Mouse (Mus musculus) right cerebral cortex, postnatal 25 days (tissue): ENCODE data around the gene Urad.

Source experiments
- DNase-seq: peaks from one replicate; pipeline ENCODE4 v3.0.0; 2022

Gene Urad

DNA sequence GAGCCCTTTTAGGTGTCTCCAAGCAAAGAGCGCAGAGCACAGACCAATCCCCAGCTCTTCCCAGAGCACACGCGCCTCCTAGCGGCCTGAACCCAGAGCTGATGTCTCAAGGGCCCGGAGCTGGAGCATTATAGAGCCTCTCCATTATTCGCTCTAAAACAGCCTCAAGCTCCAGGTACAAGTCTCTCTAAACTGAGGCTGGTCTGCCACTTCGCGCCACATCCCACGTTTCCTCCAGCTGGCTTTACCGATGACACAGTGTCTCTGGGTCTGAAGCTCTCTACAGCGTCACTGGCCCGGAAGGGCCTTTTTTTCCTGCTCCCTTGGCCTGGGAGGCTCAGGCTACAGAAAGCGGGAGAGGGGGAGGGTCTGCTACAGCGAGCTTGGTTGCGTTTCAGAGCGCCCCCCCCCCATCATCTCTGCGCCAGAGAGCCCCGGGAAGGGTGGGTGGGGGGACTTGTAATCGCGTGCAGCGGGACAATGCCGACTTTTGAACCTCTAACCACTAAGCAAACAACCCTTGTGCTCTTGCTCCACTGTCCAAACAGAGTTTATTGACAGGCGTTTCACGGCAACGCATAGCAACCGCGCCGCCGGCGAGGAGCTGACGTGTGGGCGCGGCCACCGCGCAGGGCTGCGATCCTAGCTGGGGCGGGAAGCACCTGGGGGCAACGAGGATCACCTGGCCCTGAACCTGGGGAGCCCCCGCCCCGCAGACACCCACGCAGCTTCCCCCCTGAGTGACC is 22.8 kb downstream of the Urad start:
- DNase-seq = no peak

DNA sequence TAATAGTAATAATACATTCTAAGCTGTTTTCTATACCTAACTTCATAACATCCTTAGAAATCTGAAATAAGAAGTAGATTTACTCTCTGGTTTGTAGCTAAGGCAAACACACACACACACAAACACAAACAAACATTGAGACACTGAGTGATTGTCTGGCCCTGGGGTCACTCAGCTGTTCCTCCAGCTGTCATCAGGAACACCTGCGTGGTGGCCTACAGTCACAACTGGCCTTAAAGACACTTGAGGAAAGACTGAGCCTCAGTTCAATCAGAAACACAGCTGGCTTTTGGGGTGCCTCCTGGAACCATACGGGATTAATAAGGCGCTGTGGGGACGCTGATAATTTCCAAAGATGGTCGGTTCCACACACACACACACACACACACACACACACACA is 25.0 kb downstream of the Urad start:
- no peak for DNase-seq

DNA sequence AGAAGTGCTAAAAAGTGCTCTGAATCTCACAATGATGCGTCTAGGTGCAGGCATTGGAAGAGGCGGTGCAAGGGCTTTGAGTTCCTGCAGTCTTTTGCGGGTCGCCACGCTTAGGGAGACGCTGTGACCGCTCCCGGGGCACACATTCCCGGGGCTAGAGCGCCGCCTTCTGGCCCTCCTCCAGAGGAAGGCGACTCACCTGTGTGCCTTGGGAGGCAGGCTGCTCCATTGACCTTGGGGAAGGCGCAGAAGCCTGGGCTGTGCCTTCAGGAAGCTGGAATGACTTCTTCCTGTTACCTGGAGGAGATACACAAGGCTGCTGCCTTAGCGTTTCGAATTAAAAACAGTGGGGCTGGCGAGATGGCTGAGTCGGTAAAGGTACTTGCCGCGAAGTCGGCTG is 28.1 kb downstream of the Urad start:
- no peak for DNase-seq

DNA sequence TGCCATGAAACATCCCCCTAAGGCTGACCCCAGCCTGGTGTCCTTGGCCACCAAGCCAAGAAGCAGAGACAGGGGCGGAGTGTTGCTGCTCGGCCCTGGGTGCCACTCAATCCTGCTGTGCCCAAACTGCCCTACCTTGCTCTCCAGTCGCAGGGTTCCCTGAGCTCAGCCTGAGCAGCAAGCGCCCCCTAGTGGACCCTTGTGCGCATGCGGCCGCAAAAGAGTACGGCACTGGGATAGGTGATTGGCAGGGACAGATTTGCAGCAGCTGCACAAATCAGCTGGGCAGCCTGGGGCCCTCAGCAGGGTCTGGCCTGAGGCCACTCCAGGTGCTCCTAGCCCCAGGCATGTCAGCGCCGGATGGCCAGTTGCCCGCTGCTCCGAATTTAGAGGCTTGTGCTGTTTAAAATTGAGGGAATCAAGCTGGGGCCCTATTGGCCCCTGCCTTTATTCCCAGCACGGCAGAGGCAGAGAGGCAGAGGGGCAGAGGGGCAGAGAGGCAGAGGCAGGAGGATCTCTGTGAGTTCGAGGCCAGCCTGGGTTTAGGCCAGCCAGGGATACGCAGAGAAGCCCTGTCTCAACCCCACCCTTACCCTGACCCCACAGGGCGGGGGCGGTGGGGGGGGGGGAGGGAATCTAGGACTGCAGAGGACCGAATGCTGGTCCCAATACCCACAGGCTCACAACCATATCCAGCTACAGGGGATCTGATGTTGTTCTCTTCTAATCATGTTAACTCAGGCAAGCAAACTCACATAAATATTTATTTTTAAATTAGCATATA is 28.9 kb downstream of the Urad start:
- DNase-seq = no peak

DNA sequence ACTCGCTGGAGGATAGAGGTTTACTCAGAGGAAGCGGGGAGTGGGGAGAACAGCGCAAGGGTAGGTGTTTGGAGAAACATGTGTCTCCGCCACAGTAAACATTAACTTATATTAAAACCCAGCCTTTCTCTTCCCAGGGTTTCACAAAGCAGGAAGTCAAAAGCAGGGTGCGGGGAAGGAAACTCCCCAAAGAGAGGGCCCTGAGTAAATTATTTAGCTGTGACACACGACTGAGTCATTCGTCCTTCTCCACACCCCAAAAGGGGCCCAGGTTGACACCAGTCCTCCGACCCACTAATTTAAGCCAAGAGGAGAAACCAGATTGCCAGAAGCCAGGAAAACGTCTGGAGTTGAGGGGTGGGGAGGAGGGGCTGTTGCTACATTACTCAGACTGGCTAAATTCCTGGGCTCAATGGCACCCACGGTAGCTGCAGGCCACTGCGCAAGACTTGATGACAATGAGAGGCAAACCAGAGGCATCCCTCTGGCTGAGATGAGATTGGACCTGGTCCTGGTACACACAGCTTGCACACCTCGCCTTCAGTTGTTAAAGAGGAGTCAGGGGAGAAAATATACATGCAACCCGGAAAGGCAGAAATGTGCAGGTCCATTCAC is 29.6 kb downstream of the Urad start:
- no peak for DNase-seq

DNA sequence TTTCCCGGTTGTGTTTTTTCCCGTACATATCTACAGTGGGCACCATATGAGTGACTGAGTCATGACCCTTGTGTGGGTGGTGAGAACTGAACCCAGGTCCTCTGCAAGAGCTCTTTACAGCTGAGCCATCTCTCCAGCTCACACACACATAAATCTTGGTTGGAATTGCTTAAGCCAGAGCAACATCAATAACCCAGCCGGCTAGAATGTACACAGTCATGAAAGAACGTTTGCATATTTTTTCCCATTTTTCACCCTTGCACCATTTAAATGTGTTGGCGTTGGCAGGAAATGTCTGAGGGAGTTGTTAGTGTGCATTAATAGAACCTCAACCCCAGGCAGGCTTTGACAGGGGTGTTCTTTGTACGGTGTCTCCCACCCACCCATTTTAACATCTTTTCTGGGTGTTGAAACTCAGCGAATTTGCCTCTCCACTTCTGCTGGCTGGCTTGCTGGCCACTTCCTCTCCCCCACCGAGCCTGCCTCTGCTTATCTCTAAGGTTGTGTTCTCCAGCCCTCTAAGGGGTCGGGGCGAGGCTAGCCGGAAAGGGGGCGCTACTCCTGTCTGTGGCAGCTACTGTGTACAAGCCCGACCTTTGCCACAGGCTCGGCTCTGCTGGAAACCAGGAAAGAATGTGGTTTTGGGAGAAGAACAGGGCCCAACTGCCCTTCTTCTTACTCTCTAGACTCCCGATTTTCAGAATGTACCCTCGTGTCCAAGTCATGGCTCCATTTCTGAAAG is 30.3 kb downstream of the Urad start:
- no peak for DNase-seq

DNA sequence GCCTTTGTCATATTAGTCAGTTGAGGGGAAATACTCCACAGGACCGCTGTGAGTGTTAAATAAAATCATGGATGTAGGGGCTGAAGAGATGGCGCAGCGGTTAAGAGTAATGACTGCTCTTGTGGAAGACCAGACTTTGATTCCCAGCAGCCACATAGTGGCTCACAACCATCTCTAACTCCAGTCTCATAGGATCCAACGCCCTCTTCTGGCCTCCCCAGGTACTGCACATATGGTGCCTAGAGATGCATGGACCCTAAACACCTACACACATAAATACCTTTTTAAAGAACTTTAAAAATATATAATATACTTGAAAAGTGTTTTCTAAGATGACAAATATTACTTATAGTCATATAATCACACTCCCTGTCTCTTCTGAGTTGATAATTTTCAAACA is 37.9 kb downstream of the Urad start:
- DNase-seq = no peak

DNA sequence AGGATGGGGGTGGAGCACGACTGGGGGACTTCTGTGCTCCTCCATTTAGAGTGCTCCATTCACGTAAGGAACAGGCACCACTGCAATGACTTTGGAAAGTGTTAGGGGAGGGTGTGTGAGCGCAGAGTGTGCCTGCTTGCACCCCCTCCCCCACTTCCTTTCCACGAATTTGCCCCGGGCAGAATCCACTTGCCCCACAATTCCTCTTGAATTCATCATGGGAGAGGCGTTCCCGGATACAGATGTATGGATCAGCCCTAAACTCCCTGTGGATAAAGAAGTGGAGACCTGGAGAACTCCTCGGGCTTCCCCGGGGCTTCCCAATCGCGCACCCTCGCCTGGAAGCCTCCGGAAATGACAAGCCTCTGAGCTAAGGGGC is 44.7 kb downstream of the Urad start:
- no peak for DNase-seq

DNA sequence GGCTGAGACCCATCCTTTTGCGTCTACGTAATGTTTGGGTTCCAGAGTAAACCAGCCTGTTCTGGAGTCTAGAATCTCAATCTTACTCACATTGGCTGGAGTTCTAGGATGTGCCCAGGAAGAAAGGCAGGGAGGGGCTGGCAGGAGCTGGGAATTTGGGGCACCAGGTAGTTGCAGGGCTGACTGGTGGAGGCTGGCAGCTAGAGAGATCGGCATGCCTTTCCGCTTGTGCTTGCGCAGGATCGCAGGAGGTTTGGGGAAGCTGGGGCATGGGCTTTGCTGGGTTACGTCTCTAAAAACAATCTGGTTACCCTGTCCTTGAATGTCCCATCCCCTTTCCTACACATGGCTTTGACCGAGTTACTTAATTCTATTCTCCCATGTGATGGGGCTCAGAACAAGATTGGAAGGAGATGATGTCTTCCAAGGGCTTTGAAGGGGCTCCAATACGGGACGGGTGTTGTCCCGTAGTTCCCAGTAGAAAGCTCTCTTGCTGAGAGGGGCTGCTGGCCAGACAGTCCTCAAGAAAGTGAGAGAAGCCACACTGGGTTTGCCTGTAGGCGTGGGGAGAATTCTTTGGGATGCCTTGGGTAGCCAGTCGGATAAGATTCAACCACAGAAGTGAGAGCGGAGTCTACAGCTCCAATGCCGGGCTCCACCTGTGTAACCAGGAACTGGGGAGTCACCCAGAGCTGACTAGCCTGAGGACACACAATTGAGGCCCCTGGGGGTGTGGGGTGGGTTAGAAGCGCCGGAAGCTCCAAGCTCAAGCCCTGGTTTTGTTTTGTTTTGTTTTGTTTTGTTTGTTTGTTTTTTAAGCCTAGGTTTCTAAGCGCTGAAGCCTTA is 45.3 kb downstream of the Urad start:
- DNase-seq = no peak

DNA sequence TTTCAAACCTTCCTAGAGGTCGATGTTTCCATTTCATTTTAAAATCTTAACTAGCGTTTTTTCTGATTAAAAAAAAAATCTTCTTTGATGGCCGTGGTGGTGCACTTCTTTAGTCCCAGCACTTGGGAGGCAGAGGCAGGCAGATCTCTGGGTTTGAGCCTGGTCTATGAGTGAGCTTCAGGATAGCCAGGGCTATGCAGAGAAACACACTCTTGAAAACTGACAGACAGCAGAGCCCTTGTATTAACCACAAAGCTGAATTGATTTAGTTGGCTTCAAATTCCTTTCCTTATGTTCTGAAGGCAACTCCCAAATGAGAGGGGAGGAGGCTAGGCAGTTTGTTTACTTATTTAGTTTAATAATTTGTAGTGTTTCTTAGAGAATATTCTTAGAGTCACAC is 46.5 kb downstream of the Urad start:
- DNase-seq = no peak

DNA sequence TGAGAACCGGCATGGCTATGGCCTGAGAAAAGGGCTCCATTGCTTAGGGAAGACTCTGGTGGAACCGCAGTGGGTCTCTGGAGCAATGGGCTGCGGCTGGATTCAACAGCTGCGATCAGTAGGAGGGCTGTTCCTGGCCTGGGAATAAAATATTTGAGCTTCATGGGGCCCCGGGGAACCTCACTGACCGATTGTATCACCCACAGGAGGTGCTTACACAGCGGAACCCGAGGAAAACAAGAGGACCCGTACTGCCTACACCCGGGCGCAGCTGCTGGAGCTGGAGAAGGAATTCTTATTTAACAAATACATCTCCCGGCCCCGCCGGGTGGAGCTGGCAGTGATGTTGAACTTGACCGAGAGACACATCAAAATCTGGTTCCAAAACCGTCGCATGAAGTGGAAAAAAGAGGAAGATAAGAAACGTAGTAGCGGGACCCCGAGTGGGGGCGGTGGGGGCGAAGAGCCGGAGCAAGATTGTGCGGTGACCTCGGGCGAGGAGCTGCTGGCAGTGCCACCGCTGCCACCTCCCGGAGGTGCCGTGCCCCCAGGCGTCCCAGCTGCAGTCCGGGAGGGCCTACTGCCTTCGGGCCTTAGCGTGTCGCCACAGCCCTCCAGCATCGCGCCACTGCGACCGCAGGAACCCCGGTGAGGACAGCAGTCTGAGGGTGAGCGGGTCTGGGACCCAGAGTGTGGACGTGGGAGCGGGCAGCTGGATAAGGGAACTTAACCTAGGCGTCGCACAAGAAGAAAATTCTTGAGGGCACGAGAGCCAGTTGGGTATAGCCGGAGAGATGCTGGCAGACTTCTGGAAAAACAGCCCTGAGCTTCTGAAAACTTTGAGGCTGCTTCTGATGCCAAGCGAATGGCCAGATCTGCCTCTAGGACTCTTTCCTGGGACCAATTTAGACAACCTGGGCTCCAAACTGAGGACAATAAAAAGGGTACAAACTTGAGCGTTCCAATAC is 47.8 kb downstream of the Urad start:
- DNase-seq = no peak

DNA sequence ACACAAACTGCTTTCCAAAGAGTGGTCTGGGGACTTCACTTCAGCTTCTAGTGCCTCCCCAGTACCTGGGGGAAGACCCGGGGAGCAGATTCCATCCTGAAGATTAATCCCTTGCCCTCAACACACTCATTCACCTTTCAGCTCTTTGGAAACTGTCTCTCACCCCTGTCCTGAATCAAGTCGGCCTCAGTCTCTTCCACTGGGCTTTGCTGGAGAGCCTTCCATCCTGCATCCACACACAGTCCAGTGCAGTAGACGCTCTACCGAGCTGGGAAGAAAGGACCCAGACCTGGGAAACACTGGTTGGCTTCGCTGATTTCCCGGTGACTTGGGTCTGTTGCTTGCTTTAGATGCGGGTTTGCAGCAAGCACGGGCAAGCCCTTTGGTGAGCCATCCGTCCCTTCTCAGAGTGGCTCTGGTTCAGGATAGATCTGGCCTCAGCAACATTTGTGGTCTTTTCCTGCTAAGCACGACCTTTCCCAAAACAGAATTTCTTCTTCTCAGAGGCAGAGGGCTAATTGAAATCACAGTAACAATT is 49.4 kb downstream of the Urad start:
- no peak for DNase-seq

DNA sequence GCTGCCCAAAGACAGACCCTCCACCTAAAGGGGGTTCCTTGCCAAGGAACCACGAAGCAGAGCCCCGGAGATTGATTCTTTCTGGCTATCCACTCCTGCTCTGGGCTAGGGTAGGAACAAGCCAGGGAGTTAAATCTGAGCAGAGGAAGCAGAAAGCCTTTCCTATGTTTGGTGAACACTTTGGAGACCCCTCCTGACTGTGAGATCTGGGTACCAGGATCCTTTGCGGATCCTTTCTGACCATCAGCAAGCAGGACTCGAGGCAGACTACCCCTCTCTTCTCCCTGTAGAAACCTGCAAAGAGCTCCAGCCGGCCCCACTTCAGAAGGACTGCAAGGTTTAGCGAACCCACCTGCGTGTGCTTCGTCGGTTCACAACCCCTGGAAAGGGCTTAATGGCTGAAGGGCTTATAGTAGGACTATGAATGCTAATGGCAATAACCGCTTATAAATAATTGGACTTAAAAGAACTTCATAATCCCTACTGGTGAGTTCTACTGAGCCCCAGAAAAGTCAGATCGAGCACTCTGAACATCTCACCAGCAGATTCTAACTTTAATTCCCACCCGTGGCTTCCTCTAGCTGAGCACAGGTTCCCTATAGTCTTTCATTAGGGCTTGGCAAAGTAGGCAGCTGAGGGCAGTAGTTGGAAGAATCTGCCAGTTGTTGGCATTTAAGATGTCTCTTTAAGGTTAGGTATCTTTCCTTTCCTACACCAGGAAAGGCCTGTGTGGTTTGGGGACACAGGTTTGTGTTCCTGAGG is 50.0 kb downstream of the Urad start:
- DNase-seq = no peak

DNA sequence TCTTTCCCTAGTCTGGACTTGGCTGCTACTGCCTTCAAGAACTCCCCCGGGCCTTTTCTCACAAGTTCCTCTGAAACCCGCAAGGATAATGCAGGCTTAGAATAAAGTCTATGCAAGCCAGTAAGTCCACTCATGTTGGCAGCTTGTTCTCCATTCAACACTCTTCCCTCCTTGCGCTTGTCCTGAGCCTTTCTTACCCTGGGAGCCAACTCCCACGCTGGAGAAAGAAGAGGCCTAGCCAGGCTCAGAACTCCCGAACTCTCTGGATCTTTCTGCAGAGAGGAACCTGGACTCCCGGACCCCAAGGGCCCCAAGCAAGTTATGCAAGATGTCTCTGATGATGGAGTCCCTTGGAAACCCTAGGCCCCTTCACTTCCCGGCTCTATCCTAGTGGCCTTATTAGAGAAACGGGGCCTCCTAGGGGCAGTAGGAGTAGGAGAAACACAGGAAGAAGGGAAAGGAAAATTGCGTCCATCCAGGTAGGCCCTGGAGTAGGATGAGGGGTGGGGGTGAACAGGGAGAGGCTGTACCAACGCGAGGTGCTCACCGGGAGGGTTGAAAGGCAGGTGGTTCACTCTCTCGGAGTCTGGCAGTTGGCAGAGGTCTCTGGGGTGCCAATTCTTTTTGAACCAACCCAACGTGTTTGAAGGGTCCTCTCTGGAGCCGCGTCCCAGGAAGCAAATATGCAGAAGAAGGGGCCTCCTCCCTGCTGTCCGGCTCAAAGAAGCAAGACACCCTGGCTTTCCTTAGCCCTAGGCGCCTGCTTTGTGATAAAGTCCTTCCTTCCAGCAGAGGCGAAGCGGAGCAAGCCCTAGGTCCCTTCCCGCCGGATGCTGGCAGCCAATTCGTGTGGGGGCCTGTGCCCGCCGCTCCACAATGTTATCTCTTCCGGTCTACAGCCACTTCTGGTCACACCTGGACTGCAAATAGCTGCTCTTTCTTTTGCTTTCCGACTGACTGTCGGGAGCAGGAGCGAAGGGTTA is 51.3 kb downstream of the Urad start:
- DNase-seq = no peak

DNA sequence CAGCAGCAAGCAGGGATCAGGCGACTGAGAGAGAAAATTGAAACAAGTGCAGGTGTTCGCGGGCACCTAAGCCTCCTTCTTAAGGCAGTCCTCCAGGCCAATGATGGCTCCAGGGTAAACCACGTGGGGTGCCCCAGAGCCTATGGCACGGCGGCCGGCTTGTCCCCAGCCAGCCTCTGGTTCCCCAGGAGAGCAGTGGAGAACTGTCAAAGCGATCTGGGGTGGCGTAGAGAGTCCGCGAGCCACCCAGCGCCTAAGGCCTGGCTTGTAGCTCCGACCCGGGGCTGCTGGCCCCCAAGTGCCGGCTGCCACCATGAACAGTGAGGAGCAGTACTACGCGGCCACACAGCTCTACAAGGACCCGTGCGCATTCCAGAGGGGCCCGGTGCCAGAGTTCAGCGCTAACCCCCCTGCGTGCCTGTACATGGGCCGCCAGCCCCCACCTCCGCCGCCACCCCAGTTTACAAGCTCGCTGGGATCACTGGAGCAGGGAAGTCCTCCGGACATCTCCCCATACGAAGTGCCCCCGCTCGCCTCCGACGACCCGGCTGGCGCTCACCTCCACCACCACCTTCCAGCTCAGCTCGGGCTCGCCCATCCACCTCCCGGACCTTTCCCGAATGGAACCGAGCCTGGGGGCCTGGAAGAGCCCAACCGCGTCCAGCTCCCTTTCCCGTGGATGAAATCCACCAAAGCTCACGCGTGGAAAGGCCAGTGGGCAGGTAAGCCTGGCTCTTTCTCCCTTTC is 52.1 kb downstream of the Urad start, which contains the start of gene Pdx1:
Pdx1 (plus strand) TSS at position 34 of the 747 bp plus-strand sequence.
- DNase-seq = no peak

DNA sequence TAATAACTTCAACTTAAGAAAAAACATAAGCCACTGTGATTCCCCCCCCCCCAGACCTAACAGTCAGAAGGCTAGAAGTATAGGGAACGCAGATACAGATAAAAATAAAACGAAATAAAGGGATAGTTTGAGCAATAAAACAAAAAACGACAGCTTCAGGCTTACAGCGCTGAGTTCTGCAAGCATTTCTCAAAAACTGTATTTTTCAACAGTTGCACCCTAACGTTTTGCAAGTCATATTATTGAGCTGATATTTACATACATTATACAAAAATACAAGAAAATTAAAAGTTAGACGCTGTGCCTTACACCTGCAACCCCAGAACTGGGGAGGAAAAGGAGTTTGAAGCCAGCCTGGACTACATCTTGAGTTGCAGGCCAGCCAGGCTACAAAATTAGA is 52.9 kb downstream of the Urad start:
- no peak for DNase-seq

DNA sequence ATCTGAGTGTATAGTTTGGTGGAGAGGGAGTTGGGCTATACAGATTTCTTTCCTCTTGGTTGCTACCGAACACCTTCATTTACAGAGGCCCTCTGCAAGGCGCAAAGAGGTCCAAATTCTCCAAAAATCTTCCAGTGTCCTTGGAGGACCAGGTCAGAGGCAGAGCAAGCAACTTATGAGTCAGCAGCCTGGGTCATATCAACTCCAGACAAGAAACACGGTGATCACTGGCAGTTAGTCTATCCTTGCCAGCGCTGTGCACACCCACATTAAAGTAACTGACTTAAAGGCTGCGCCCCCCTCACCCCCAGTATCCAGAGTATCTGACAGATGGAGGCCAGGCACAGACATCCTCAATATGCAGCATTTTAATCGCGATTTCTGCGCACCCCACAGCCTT is 53.5 kb downstream of the Urad start:
- no peak for DNase-seq

DNA sequence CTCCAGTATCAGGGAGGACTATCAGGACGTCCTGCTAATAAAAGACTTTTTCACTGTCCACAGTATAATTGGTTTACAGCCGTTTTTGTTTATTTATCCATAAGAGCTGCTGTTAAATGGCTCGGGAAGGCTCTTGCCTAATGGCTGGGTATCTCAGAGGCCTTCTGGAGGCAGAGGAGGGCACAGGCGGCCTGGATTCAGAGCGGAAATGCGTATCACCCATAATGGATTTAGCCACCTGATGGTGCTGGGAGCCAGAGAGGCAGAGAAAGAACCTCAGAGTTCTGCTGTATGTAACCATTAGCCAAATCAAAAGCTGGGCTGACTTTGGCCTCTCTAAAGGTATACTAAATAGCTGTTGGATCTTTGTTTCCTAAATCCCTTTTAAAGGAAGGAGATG is 54.8 kb downstream of the Urad start:
- no peak for DNase-seq
